Mouse (Mus musculus) heart, postnatal 4 days (tissue): ENCODE measurements around the gene Os9. TPM values are rescaled to one million over a fixed set of nuclear protein-coding genes. Genes with fewer than 3 reads are reported as not detected.
"Not testable (repeated sequence)": the region's sequence is repeated elsewhere in the genome, so short reads cannot be mapped to it uniquely, and the experiment has no call there.

ENCODE experiments used
- DNase-seq: peaks from one replicate; pipeline ENCODE4 v3.0.0; 2021
- total RNA-seq, 2 experiments: library from RNA; stranded (reverse); gene quantifications; 2 replicates each; pipeline ENCODE4 v1.2.3; 2021

Os9 gene
- total RNA-seq, 2 experiments from 2014 or later = 33.0 to 35.4 TPM

GRCm38 (mm10) chr10:127062503-127062902 is 58.4 kb downstream of the Os9 start:
- no peak for DNase-seq

- not testable (repeated sequence) for DNase-seq
Observed at GRCm38 (mm10) chr10:127062101-127062500, 58.8 kb downstream of the Os9 start.

GRCm38 (mm10) chr10:127061513-127061912 is 59.4 kb downstream of the Os9 start:
- no peak for DNase-seq

GRCm38 (mm10) chr10:127061085-127061484 is 59.8 kb downstream of the Os9 start:
- no peak for DNase-seq

GRCm38 (mm10) chr10:127059968-127060916 is 60.7 kb downstream of the Os9 start, which contains the start of gene March9:
TSS of gene March9 (minus strand) at chr10:127060184.
- peak; percentile 44 for DNase-seq

GRCm38 (mm10) chr10:127059174-127059967 is 61.6 kb downstream of the Os9 start:
- no peak for DNase-seq

GRCm38 (mm10) chr10:127058708-127059107 is 62.2 kb downstream of the Os9 start:
- no peak for DNase-seq

GRCm38 (mm10) chr10:127058161-127058560 is 62.8 kb downstream of the Os9 start:
- DNase-seq = peak; percentile 84

GRCm38 (mm10) chr10:127056490-127056889 is 64.4 kb downstream of the Os9 start:
- no peak for DNase-seq

- no peak for DNase-seq
Observed at GRCm38 (mm10) chr10:127055406-127055805, 65.5 kb downstream of the Os9 start.

- DNase-seq = peak; percentile 42
Observed at GRCm38 (mm10) chr10:127054646-127055045, 66.3 kb downstream of the Os9 start.

- no peak for DNase-seq
Observed at GRCm38 (mm10) chr10:127050119-127050474, 70.8 kb downstream of the Os9 start.

- DNase-seq = no peak
Observed at GRCm38 (mm10) chr10:127049395-127050118, 71.4 kb downstream of the Os9 start.

GRCm38 (mm10) chr10:127048608-127049394 is 72.1 kb downstream of the Os9 start:
- no peak for DNase-seq

- no peak for DNase-seq
Observed at GRCm38 (mm10) chr10:127047954-127048353, 73.0 kb downstream of the Os9 start, which contains the start of gene Cyp27b1. TSS of gene Cyp27b1 (plus strand) at chr10:127048250.

Other genes with a start within 250 kb of the Os9 start
- 1 to 10 TPM; 3.7 to 3.9 TPM for gene Atp23, start 219.8 kb downstream of the Os9 start, total RNA-seq
- gene Ctdsp2, start 142.4 kb downstream of the Os9 start, total RNA-seq = 100 to 1,000 TPM; 132 to 136 TPM
- gene Avil, start 120.4 kb downstream of the Os9 start, total RNA-seq = under 1 TPM; 0.10 to 0.23 TPM
- gene Tsfm, start 90.3 kb downstream of the Os9 start, total RNA-seq = 10 to 100 TPM; 65.1 to 68.0 TPM
- 10 to 100 TPM; 11.5 TPM for gene Mettl1, start 79.7 kb downstream of the Os9 start, total RNA-seq
- gene Eef1akmt3, start 79.6 kb downstream of the Os9 start, total RNA-seq = under 1 TPM; 0.18 to 0.29 TPM
- gene Cyp27b1, start 72.9 kb downstream of the Os9 start, total RNA-seq = under 1 TPM in 1 of 2 experiments, not detected in 1; 0.45 TPM
- gene March9, start 60.9 kb downstream of the Os9 start, total RNA-seq = 1 to 10 TPM; 1.7 to 1.8 TPM
- gene Cdk4, start 57.6 kb downstream of the Os9 start, total RNA-seq = 100 to 1,000 TPM; 289 to 314 TPM
- 10 to 100 TPM; 49.2 to 49.7 TPM for gene Tspan31, start 50.9 kb downstream of the Os9 start, total RNA-seq
- 1 to 10 TPM; 2.1 to 2.8 TPM for gene Agap2, start 45.8 kb downstream of the Os9 start, total RNA-seq
- gene B4galnt1, start 44.1 kb upstream of the Os9 start, total RNA-seq = 1 to 10 TPM; 2.2 to 2.7 TPM
- 10 to 100 TPM; 25.7 to 31.8 TPM for gene Slc26a10, start 59.5 kb upstream of the Os9 start, total RNA-seq
- 10 to 100 TPM; 19.9 to 21.0 TPM for gene Arhgef25, start 69.0 kb upstream of the Os9 start, total RNA-seq
- 10 to 100 TPM; 50.0 to 53.8 TPM for gene Dtx3, start 74.6 kb upstream of the Os9 start, total RNA-seq
- 10 to 100 TPM; 25.7 to 26.6 TPM for gene Pip4k2c, start 90.5 kb upstream of the Os9 start, total RNA-seq
- 1 to 10 TPM in 1 of 2 experiments, under 1 TPM in 1; 0.70 to 1.2 TPM for gene Kif5a, start 142.2 kb upstream of the Os9 start, total RNA-seq
- gene Dctn2, start 145.2 kb upstream of the Os9 start, total RNA-seq = 100 to 1,000 TPM; 151 to 159 TPM
- gene Mbd6, start 167.9 kb upstream of the Os9 start, total RNA-seq = 10 to 100 TPM; 41.7 to 43.2 TPM
- 10 to 100 TPM; 49.6 to 50.1 TPM for gene Mars, start 190.7 kb upstream of the Os9 start, total RNA-seq
- gene Arhgap9, start 200.8 kb upstream of the Os9 start, total RNA-seq = 1 to 10 TPM; 2.0 to 2.9 TPM
- gene Gli1, start 220.8 kb upstream of the Os9 start, total RNA-seq = 1 to 10 TPM; 4.0 to 4.1 TPM
- gene Inhbe, start 233.3 kb upstream of the Os9 start, total RNA-seq = not detected
- not detected for gene Inhbc, start 249.3 kb upstream of the Os9 start, total RNA-seq